Mouse (Mus musculus) neural tube, embryonic 14.5 days (tissue): Measurements from ENCODE around the gene Slc25a44. TPM values are rescaled to one million over a fixed set of nuclear protein-coding genes. Genes with fewer than 3 reads are reported as not detected.

Source experiments
- ATAC-seq: fragments of 200-750 bp; cut with Nextera tagmentation; 2 replicates; pipeline ENCODE4 v1.8.0; 2017; ENCODE audit warnings: low read depth, mild to moderate bottlenecking, moderate TSS enrichment, moderate library complexity
- H3K27ac ChIP-seq: fragments of 300-500 bp; sonication (generic); 2 replicates; pipeline ENCODE4 v1.5.1; 2014; ENCODE audit warnings: low read depth, mild to moderate bottlenecking, control low read depth, low read length, moderate library complexity, mixed read lengths
- H3K27me3 ChIP-seq: fragments of 300-500 bp; sonication (generic); 2 replicates; pipeline ENCODE4 v1.6.1; 2014; ENCODE audit warnings: low read length; ENCODE audit not compliant: control insufficient read depth, insufficient read depth
- H3K36me3 ChIP-seq: fragments of 300-500 bp; sonication (generic); 2 replicates; pipeline ENCODE4 v1.6.1; 2014; ENCODE audit warnings: low read length, mixed read lengths; ENCODE audit not compliant: control insufficient read depth, insufficient read depth
- H3K4me1 ChIP-seq: fragments of 300-500 bp; sonication (generic); 2 replicates; pipeline ENCODE4 v1.6.1; 2014; ENCODE audit warnings: low read length; ENCODE audit not compliant: control insufficient read depth, insufficient read depth
- H3K4me2 ChIP-seq: fragments of 300-500 bp; sonication (generic); 2 replicates; pipeline ENCODE4 v1.6.1; 2014; ENCODE audit warnings: mild to moderate bottlenecking, low read depth, low read length, control low read depth
- H3K4me3 ChIP-seq: fragments of 300-500 bp; sonication (generic); 2 replicates; pipeline ENCODE4 v1.5.1; 2014; ENCODE audit warnings: low read depth, low read length, control low read depth, mixed read lengths
- H3K9ac ChIP-seq: fragments of 300-500 bp; sonication (generic); replicated peaks from 2 replicates; pipeline ENCODE4 v1.6.1; 2014; ENCODE audit warnings: low read depth, mild to moderate bottlenecking, control low read depth, low read length, mixed read lengths
- H3K9me3 ChIP-seq: fragments of 300-500 bp; sonication (generic); 2 replicates; pipeline ENCODE4 v1.6.1; 2016; ENCODE audit warnings: low read length; ENCODE audit not compliant: control insufficient read depth
- WGBS: fragments of 180-500 bp; shearing (Covaris S2); extraction: QIAGEN DNeasy Blood & Tissue Kit; methylation state at CpG from one replicate; pipeline ENCODE4 v1.1.7; 2014; 5-methylcytosine and 5-hydroxymethylcytosine counted together
- polyA plus RNA-seq: library from polyadenylated mRNA; unstranded; fragments of >200 nt; fragmentation: Nextera tagmentation; extraction: Ambion mirVana; gene quantifications from 2 replicates; pipeline ENCODE4 v1.2.1, GENCODE M21; 2014

The Slc25a44 gene
- polyA plus RNA-seq = 40.8 and 42.5 TPM in 2 replicates

- 1% methylated on average over 35 of the region's 35 CpGs for WGBS
- peaks cover 20% of the 10 kb centered on the region for H3K4me1 ChIP-seq
These were observed at the start of gene Slc25a44 for GRCm38 (mm10) chr3:88424605-88425329. Gene Slc25a44, minus strand, starts transcription at chr3:88425139.

GRCm38 (mm10) chr3:88473571-88473970 lies 48.6 kb upstream of the Slc25a44 start:
- no peaks in the 10 kb centered on the region for H3K27me3 ChIP-seq
- no peaks in the 10 kb centered on the region for H3K4me1 ChIP-seq
- H3K36me3 ChIP-seq = no peaks in the 10 kb centered on the region
- 81% methylated on average over 1 of the region's 1 CpGs for WGBS
- H3K4me2 ChIP-seq = no peak overlapping the region
- H3K9ac ChIP-seq = no peak overlapping the region
- no peak overlapping the region for H3K4me3 ChIP-seq
- no peak for ATAC-seq
- H3K27ac ChIP-seq = no peak overlapping the region
- no peaks in the 10 kb centered on the region for H3K9me3 ChIP-seq

More at GRCm38 (mm10) chr3:88424605-88425329, at the start of gene Slc25a44:
- peak; percentile 98 for ATAC-seq
- Histone ChIP-seq H3K9ac (peak within 1 kb of the TSS; percentile 76), H3K36me3 (peaks cover 13% of the 10 kb centered on the region; the same call in 1 of the 2 replicates), H3K4me2 (peak within 1 kb of the TSS; percentile 50), H3K27ac (peak within 1 kb of the TSS; percentile 79), H3K9me3 (no peaks in the 10 kb centered on the region), H3K4me3 (peak within 1 kb of the TSS; percentile 79), H3K27me3 (no peaks in the 10 kb centered on the region)

GRCm38 (mm10) chr3:88473020-88473419 lies 48.1 kb upstream of the Slc25a44 start:
- Histone ChIP-seq H3K36me3 (no peaks in the 10 kb centered on the region), H3K27me3 (no peaks in the 10 kb centered on the region), H3K9me3 (no peaks in the 10 kb centered on the region), H3K27ac (no peak overlapping the region), H3K4me2 (no peak overlapping the region), H3K9ac (no peak overlapping the region), H3K4me1 (no peaks in the 10 kb centered on the region), H3K4me3 (no peak overlapping the region)
- ATAC-seq = peak; percentile 31; the same call in 1 of the 2 replicates
- 24% methylated on average over 5 of the region's 5 CpGs for WGBS

- no peaks in the 10 kb centered on the region for H3K9me3 ChIP-seq
- no peak overlapping the region for H3K9ac ChIP-seq
- 30% methylated on average over 10 of the region's 10 CpGs for WGBS
- H3K27ac ChIP-seq = no peak overlapping the region
- ATAC-seq = no peak
- H3K36me3 ChIP-seq = no peaks in the 10 kb centered on the region
- H3K4me3 ChIP-seq = no peak overlapping the region
- no peak overlapping the region for H3K4me2 ChIP-seq
- H3K4me1 ChIP-seq = no peaks in the 10 kb centered on the region
- H3K27me3 ChIP-seq = no peaks in the 10 kb centered on the region
These were observed 46.1 kb upstream of the Slc25a44 start for GRCm38 (mm10) chr3:88470943-88471479.

GRCm38 (mm10) chr3:88469466-88469865 lies 44.5 kb upstream of the Slc25a44 start:
- ATAC-seq = no peak
- no peaks in the 10 kb centered on the region for H3K9me3 ChIP-seq
- H3K36me3 ChIP-seq = no peaks in the 10 kb centered on the region
- no peaks in the 10 kb centered on the region for H3K27me3 ChIP-seq
- 87% methylated on average over 2 of the region's 2 CpGs for WGBS
- no peak overlapping the region for H3K4me3 ChIP-seq
- no peaks in the 10 kb centered on the region for H3K4me1 ChIP-seq
- no peak overlapping the region for H3K27ac ChIP-seq
- H3K4me2 ChIP-seq = no peak overlapping the region
- no peak overlapping the region for H3K9ac ChIP-seq

GRCm38 (mm10) chr3:88467116-88467824 lies 42.3 kb upstream of the Slc25a44 start:
- no peak overlapping the region for H3K4me3 ChIP-seq
- 30% methylated on average over 16 of the region's 16 CpGs for WGBS
- H3K9ac ChIP-seq = no peak overlapping the region
- no peaks in the 10 kb centered on the region for H3K4me1 ChIP-seq
- no peaks in the 10 kb centered on the region for H3K27me3 ChIP-seq
- no peaks in the 10 kb centered on the region for H3K9me3 ChIP-seq
- H3K27ac ChIP-seq = no peak overlapping the region
- peak; percentile 86; the same call in 1 of the 2 replicates for ATAC-seq
- no peaks in the 10 kb centered on the region for H3K36me3 ChIP-seq
- H3K4me2 ChIP-seq = no peak overlapping the region

GRCm38 (mm10) chr3:88465127-88465526 lies 40.2 kb upstream of the Slc25a44 start:
- H3K4me1 ChIP-seq = no peaks in the 10 kb centered on the region
- 91% methylated on average over 2 of the region's 2 CpGs for WGBS
- no peaks in the 10 kb centered on the region for H3K27me3 ChIP-seq
- no peak overlapping the region for H3K4me3 ChIP-seq
- no peak overlapping the region for H3K4me2 ChIP-seq
- no peak for ATAC-seq
- no peak overlapping the region for H3K27ac ChIP-seq
- H3K36me3 ChIP-seq = no peaks in the 10 kb centered on the region
- no peak overlapping the region for H3K9ac ChIP-seq
- no peaks in the 10 kb centered on the region for H3K9me3 ChIP-seq

- WGBS = 67% methylated on average over 3 of the region's 3 CpGs
- H3K9ac ChIP-seq = no peak overlapping the region
- no peak for ATAC-seq
- H3K27me3 ChIP-seq = no peaks in the 10 kb centered on the region
- H3K9me3 ChIP-seq = no peaks in the 10 kb centered on the region
- H3K4me1 ChIP-seq = no peaks in the 10 kb centered on the region; the same call in 1 of the 2 replicates
- H3K4me3 ChIP-seq = no peak overlapping the region
- no peak overlapping the region for H3K27ac ChIP-seq
- H3K4me2 ChIP-seq = no peak overlapping the region
- H3K36me3 ChIP-seq = no peaks in the 10 kb centered on the region
These were observed 39.5 kb upstream of the Slc25a44 start for GRCm38 (mm10) chr3:88464425-88464824.
